Mouse (Mus musculus) forebrain, embryonic 13.5 days (tissue): Measurements from ENCODE around the gene Cdk19. TPM values are rescaled to one million over a fixed set of nuclear protein-coding genes. Genes with fewer than 3 reads are reported as not detected.
A peak's percentile ranks its signal among the peaks of the same experiment; 100 is the strongest.
"Not testable (repeated sequence)": the region's sequence is repeated elsewhere in the genome, so short reads cannot be mapped to it uniquely, and the experiment has no call there.

ENCODE experiments used
- ATAC-seq: fragments of 200-750 bp; cut with Nextera tagmentation; 2 replicates; pipeline ENCODE4 v1.8.0; 2017
- H3K27ac ChIP-seq: fragments of 300-500 bp; sonication (generic); 2 replicates; pipeline ENCODE4 v1.5.1; 2015; ENCODE audit warnings: inconsistent platforms, mild to moderate bottlenecking, moderate library complexity
- H3K27me3 ChIP-seq: fragments of 300-500 bp; sonication (generic); 2 replicates; pipeline ENCODE4 v1.6.1; 2015; ENCODE audit warnings: mild to moderate bottlenecking, inconsistent platforms
- H3K36me3 ChIP-seq: fragments of 300-500 bp; sonication (generic); 2 replicates; pipeline ENCODE4 v1.6.1; 2015; ENCODE audit warnings: mild to moderate bottlenecking, inconsistent platforms; ENCODE audit not compliant: poor library complexity, severe bottlenecking
- H3K4me1 ChIP-seq: fragments of 300-500 bp; sonication (generic); 2 replicates; pipeline ENCODE4 v1.6.1; 2015; ENCODE audit warnings: inconsistent platforms
- H3K4me2 ChIP-seq: fragments of 300-500 bp; sonication (generic); 2 replicates; pipeline ENCODE4 v1.6.1; 2015; ENCODE audit warnings: inconsistent platforms, mild to moderate bottlenecking, moderate library complexity
- H3K4me3 ChIP-seq: fragments of 300-500 bp; sonication (generic); 2 replicates; pipeline ENCODE4 v1.5.1; 2015; ENCODE audit warnings: mild to moderate bottlenecking, inconsistent platforms
- H3K9ac ChIP-seq: fragments of 300-500 bp; sonication (generic); 2 replicates; pipeline ENCODE4 v1.6.1; 2015; ENCODE audit warnings: mild to moderate bottlenecking, inconsistent platforms
- H3K9me3 ChIP-seq: fragments of 300-500 bp; sonication (generic); replicated peaks from 2 replicates; pipeline ENCODE4 v1.6.1; 2016; ENCODE audit warnings: inconsistent platforms
- WGBS: fragments of 180-500 bp; shearing (Covaris S2); methylation state at CpG from one replicate; pipeline ENCODE4 v1.1.7; 2015; 5-methylcytosine and 5-hydroxymethylcytosine counted together
- polyA plus RNA-seq: library from polyadenylated mRNA; unstranded; fragments of >200 nt; fragmentation: Nextera tagmentation; extraction: Ambion mirVana; gene quantifications from 2 replicates; pipeline ENCODE4 v1.2.1, GENCODE M21; 2015

Cdk19 gene
- polyA plus RNA-seq, 1 experiment from 2014 or later: 11.2 TPM

GRCm38 (mm10) chr10:40499314-40500252 lies 160.2 kb downstream of the Cdk19 start:
- H3K36me3 ChIP-seq: no peaks in the 10 kb centered on the region
- H3K9ac ChIP-seq: no peak overlapping the region
- 48% methylated on average over 18 of the region's 18 CpGs for WGBS
- H3K27ac ChIP-seq: peak overlapping the region; percentile 10; the same call in 1 of the 2 replicates
- H3K27me3 ChIP-seq: no peaks in the 10 kb centered on the region
- ATAC-seq: peak; percentile 80; the same call in 1 of the 2 replicates
- peak overlapping the region; percentile 12; the same call in 1 of the 2 replicates for H3K4me2 ChIP-seq
- no peaks in the 10 kb centered on the region for H3K9me3 ChIP-seq
- H3K4me1 ChIP-seq: peaks cover 6% of the 10 kb centered on the region
- no peak overlapping the region for H3K4me3 ChIP-seq

GRCm38 (mm10) chr10:40500723-40501245 lies 161.4 kb downstream of the Cdk19 start:
- ATAC-seq: no peak
- Histone ChIP-seq H3K4me2 (no peak overlapping the region), H3K36me3 (no peaks in the 10 kb centered on the region), H3K27me3 (no peaks in the 10 kb centered on the region), H3K4me1 (peaks cover 6% of the 10 kb centered on the region), H3K4me3 (no peak overlapping the region), H3K27ac (no peak overlapping the region), H3K9ac (no peak overlapping the region), H3K9me3 (no peaks in the 10 kb centered on the region)
- WGBS: 87% methylated on average over 7 of the region's 7 CpGs

GRCm38 (mm10) chr10:40502734-40503133 lies 163.4 kb downstream of the Cdk19 start:
- Histone ChIP-seq H3K4me2 (no peak overlapping the region), H3K27ac (no peak overlapping the region), H3K9me3 (no peaks in the 10 kb centered on the region), H3K4me1 (peaks cover 6% of the 10 kb centered on the region), H3K36me3 (no peaks in the 10 kb centered on the region), H3K27me3 (no peaks in the 10 kb centered on the region), H3K4me3 (no peak overlapping the region), H3K9ac (no peak overlapping the region)
- WGBS: 93% methylated on average over 1 of the region's 3 CpGs
- no peak for ATAC-seq

GRCm38 (mm10) chr10:40510356-40510755 lies 171.0 kb downstream of the Cdk19 start:
- Histone ChIP-seq H3K4me1 (no peaks in the 10 kb centered on the region), H3K27ac (no peak overlapping the region), H3K4me3 (no peak overlapping the region), H3K9me3 (no peaks in the 10 kb centered on the region), H3K4me2 (no peak overlapping the region), H3K9ac (no peak overlapping the region), H3K36me3 (no peaks in the 10 kb centered on the region), H3K27me3 (no peaks in the 10 kb centered on the region)
- 92% methylated on average over 5 of the region's 5 CpGs for WGBS
- ATAC-seq: no peak

GRCm38 (mm10) chr10:40511221-40511677 lies 171.9 kb downstream of the Cdk19 start:
- H3K4me3 ChIP-seq: no peak overlapping the region
- WGBS: 94% methylated on average over 8 of the region's 8 CpGs
- ATAC-seq: no peak
- H3K36me3 ChIP-seq: no peaks in the 10 kb centered on the region
- H3K9me3 ChIP-seq: no peaks in the 10 kb centered on the region
- H3K9ac ChIP-seq: no peak overlapping the region
- no peak overlapping the region for H3K4me2 ChIP-seq
- H3K4me1 ChIP-seq: no peaks in the 10 kb centered on the region
- H3K27ac ChIP-seq: no peak overlapping the region
- H3K27me3 ChIP-seq: no peaks in the 10 kb centered on the region

GRCm38 (mm10) chr10:40512185-40512584 lies 172.8 kb downstream of the Cdk19 start:
- Histone ChIP-seq H3K9me3 (no peaks in the 10 kb centered on the region), H3K36me3 (no peaks in the 10 kb centered on the region), H3K4me3 (no peak overlapping the region), H3K4me2 (no peak overlapping the region), H3K27me3 (no peaks in the 10 kb centered on the region), H3K9ac (no peak overlapping the region), H3K4me1 (no peaks in the 10 kb centered on the region), H3K27ac (no peak overlapping the region)
- WGBS: 95% methylated on average over 6 of the region's 6 CpGs
- no peak for ATAC-seq

- not testable (repeated sequence) for H3K9me3 ChIP-seq, H3K4me2 ChIP-seq, H3K4me1 ChIP-seq, H3K9ac ChIP-seq, H3K4me3 ChIP-seq, H3K27me3 ChIP-seq, ATAC-seq, H3K36me3 ChIP-seq, H3K27ac ChIP-seq
- 98% methylated on average over 7 of the region's 7 CpGs for WGBS
Observed at GRCm38 (mm10) chr10:40512996-40513395, 173.6 kb downstream of the Cdk19 start.

GRCm38 (mm10) chr10:40515225-40515681 lies 175.9 kb downstream of the Cdk19 start:
- WGBS: 88% methylated on average over 5 of the region's 5 CpGs
- H3K9me3 ChIP-seq: no peaks in the 10 kb centered on the region
- no peak for ATAC-seq
- peaks cover 9% of the 10 kb centered on the region for H3K4me1 ChIP-seq
- no peak overlapping the region for H3K4me2 ChIP-seq
- H3K27ac ChIP-seq: no peak overlapping the region
- H3K36me3 ChIP-seq: no peaks in the 10 kb centered on the region
- no peak overlapping the region for H3K9ac ChIP-seq
- no peaks in the 10 kb centered on the region for H3K27me3 ChIP-seq
- H3K4me3 ChIP-seq: no peak overlapping the region

GRCm38 (mm10) chr10:40516421-40516820 lies 177.1 kb downstream of the Cdk19 start:
- H3K36me3 ChIP-seq: no peaks in the 10 kb centered on the region
- H3K4me1 ChIP-seq: peaks cover 16% of the 10 kb centered on the region
- H3K27me3 ChIP-seq: no peaks in the 10 kb centered on the region
- ATAC-seq: no peak
- H3K9ac ChIP-seq: no peak overlapping the region
- H3K27ac ChIP-seq: no peak overlapping the region
- H3K9me3 ChIP-seq: no peaks in the 10 kb centered on the region
- WGBS: 28% methylated on average over 4 of the region's 4 CpGs
- no peak overlapping the region for H3K4me3 ChIP-seq
- no peak overlapping the region for H3K4me2 ChIP-seq

- no peaks in the 10 kb centered on the region for H3K9me3 ChIP-seq
- H3K27me3 ChIP-seq: no peaks in the 10 kb centered on the region
- H3K27ac ChIP-seq: no peak overlapping the region
- H3K9ac ChIP-seq: no peak overlapping the region
- no peak; the same call in 1 of the 2 replicates for ATAC-seq
- H3K36me3 ChIP-seq: no peaks in the 10 kb centered on the region
- 70% methylated on average over 4 of the region's 4 CpGs for WGBS
- no peak overlapping the region for H3K4me2 ChIP-seq
- H3K4me1 ChIP-seq: peaks cover 25% of the 10 kb centered on the region
- no peak overlapping the region for H3K4me3 ChIP-seq
Observed at GRCm38 (mm10) chr10:40519586-40519985, 180.2 kb downstream of the Cdk19 start.

- Histone ChIP-seq H3K36me3 (no peaks in the 10 kb centered on the region), H3K9me3 (no peaks in the 10 kb centered on the region), H3K27ac (peak overlapping the region; percentile 44), H3K4me1 (peaks cover 25% of the 10 kb centered on the region), H3K9ac (peak overlapping the region; percentile 34; the same call in 1 of the 2 replicates), H3K4me2 (peak overlapping the region; percentile 38), H3K27me3 (no peaks in the 10 kb centered on the region), H3K4me3 (no peak overlapping the region)
- WGBS: 4% methylated on average over 12 of the region's 12 CpGs
- ATAC-seq: peak; percentile 69
Observed at GRCm38 (mm10) chr10:40521579-40521978, 182.2 kb downstream of the Cdk19 start.

GRCm38 (mm10) chr10:40523312-40523975 lies 184.1 kb downstream of the Cdk19 start:
- H3K9ac ChIP-seq: no peak overlapping the region
- no peaks in the 10 kb centered on the region for H3K27me3 ChIP-seq
- no peak overlapping the region for H3K4me2 ChIP-seq
- WGBS: 68% methylated on average over 7 of the region's 7 CpGs
- no peaks in the 10 kb centered on the region for H3K9me3 ChIP-seq
- no peaks in the 10 kb centered on the region for H3K36me3 ChIP-seq
- peaks cover 25% of the 10 kb centered on the region for H3K4me1 ChIP-seq
- no peak overlapping the region for H3K27ac ChIP-seq
- ATAC-seq: no peak
- H3K4me3 ChIP-seq: no peak overlapping the region
